Mouse (Mus musculus): ENCODE measurements at regions not wholly inside any gene's neighbourhood (a gene's known extent, or its start where the extent isn't known, plus 50 kb on each side); places are given as distances from the start of the nearest gene placed in this dataset.

GRCm38 (mm10) chr13:84399345-84400170 is 177.5 kb downstream of the Tmem161b start:
- TF ChIP-seq CTCF (IDR thresholded peaks at IDR 0.05; ENCODE audit: extremely low read depth, insufficient read length, insufficient replicate concordance, low read depth, low read length) (no peak), POLR2A (IDR thresholded peaks at IDR 0.05; ENCODE audit: low read depth, low read length) (no peak)
